Mouse (Mus musculus) ES-Bruce4 (cell line): ENCODE measurements at regions not wholly inside any gene's neighbourhood (a gene's known extent, or its start where the extent isn't known, plus 50 kb on each side); places are given as distances from the start of the nearest gene placed in this dataset.

Experiments
- CTCF ChIP-seq: IDR thresholded peaks from one replicate; pipeline ENCODE4 v1.8.1; 2011; ENCODE audit warnings: low read depth, low read length
- EP300 ChIP-seq: IDR thresholded peaks from 2 replicates; pipeline ENCODE4 v1.6.1; 2011; ENCODE audit warnings: low read depth, low read length; ENCODE audit not compliant: insufficient read depth
- POLR2A ChIP-seq: IDR thresholded peaks from one replicate; pipeline ENCODE4 v1.8.1; 2011; ENCODE audit warnings: low read length; ENCODE audit not compliant: insufficient read depth

DNA sequence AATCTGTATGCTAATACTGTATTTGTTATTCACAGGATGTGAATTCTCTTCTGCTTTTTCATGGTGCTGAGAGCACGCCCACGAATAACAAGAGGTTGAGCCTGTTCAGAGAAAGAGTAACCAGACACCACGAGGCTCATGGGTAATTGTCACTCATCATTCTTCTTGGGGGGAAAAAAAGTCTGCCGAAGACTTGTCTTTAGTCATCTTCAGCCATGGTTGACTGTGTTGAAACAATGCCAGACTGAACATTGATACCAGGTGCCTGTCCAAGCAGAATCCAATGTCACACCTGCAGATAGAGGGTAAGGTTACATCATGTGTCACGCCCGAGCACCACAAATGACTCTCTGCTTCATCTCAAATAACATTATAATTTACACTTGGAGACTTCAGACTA, 418.5 kb downstream of the Fgf9 start:
- no peak for TF ChIP-seq POLR2A
- TF ChIP-seq CTCF: no peak
- TF ChIP-seq EP300: no peak
